Mouse (Mus musculus) spleen, adult 18-20 months (tissue): Measurements from ENCODE around the gene Zmynd15.

ENCODE experiments used
- DNase-seq, 2 experiments: peaks; one replicate each; pipeline ENCODE4 v3.0.0; 2022; ENCODE audit warnings: mixed read lengths in 2 of 2

Zmynd15 gene

DNA sequence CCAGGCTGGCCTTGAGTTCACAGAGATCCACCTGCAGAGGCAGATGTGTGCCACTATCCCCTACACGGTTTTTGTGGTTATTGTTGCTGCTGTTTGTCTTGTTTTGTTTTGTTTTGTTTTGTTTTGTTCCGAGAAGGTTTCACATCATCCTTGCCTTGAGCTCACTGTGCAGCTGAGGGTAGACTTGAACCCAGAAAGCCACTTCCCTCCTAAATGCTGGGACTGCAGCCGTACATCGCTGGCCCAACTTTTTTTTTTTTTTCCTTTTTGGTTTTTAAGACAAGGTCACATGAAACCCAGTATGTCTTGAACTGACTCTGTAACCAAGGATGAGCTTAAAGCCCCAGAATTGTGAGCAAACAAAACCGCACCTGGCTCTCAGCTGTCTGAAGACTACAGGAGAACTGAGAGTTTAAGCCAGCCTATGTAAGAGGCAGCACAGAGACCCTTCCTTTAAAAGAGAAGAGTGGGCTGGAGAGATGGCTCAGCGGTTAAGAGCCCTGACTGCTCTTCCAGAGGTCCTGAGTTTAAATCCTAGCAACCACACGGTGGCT is 47.8 kb downstream of the Zmynd15 start:
- DNase-seq: no peak

DNA sequence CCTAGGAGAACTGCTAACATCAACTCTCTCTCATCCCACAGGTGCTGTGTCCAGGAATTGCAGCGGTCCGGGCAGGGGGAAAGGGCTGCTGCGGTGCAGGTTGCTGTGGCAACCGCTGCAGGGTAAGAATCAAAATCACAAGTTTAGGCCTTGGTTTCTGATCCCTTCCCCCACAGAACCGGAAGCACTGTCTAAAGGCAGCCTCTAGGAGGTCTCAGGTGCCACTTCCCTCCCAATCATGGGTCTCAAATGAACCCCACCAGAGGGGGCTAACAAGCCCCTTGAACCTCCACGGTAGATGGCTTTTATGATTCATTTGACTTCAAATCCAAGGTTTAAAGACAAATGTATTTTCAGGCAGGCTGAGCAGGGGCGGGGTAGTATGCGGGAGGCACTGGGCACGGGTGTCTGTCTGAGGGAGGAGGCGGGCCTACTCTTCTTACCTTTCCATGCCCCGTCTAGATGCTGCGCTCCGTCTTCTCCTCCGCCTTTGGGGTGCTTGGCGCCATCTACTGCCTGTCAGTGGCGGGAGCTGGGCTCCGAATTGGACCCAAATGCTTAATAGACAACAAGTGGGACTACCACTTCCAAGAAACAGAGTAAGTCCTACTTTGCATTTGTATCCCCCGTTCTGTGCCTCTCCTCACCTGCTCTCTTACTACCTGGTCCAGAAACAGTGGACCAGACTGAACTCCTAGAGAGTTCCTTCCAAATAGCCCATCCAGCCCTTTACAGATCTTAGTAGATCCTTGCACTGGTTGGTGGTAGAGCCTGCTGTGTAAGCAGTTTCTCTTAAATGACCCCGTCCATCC is 50.7 kb downstream of the Zmynd15 start:
- peak; percentile 33 to 47 for DNase-seq

DNA sequence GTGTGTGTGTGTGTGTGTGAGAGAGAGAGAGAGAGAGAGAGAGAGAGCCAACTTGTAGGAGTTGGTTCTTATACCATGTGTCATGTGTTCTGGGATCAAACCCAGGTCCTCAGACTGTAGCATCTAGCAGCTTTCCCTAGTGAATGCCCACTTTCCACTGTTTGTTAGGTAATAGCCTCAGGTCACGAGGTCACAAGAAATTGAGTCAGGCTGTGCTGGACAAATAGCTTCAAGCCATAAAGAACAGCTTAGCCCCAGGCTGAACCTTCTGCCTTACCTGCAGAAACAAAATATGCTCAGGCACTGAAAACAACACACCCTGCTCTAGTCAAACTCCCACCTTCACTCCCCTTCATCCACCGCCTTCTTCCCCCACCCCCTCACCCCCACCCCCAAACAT is 52.0 kb downstream of the Zmynd15 start:
- no peak for DNase-seq

DNA sequence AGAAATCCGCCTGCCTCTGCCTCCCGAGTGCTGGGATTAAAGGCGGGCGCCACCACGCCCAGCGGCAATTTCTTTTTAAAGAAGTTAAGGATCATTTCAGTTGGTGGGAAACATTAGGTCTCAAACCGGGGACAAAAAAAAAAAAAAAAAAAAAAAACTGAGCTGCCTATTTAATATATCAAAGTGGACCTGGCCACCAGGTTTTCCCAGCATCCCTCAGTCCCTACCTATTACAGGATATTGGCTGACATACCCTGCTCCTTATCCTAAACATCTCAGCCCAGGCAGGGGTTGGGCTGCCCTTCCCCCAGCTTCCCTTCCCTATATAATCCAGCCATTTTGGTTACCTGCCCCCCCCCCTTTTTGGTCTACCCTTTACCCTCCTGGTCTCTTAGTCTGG is 52.6 kb downstream of the Zmynd15 start:
- no peak for DNase-seq

DNA sequence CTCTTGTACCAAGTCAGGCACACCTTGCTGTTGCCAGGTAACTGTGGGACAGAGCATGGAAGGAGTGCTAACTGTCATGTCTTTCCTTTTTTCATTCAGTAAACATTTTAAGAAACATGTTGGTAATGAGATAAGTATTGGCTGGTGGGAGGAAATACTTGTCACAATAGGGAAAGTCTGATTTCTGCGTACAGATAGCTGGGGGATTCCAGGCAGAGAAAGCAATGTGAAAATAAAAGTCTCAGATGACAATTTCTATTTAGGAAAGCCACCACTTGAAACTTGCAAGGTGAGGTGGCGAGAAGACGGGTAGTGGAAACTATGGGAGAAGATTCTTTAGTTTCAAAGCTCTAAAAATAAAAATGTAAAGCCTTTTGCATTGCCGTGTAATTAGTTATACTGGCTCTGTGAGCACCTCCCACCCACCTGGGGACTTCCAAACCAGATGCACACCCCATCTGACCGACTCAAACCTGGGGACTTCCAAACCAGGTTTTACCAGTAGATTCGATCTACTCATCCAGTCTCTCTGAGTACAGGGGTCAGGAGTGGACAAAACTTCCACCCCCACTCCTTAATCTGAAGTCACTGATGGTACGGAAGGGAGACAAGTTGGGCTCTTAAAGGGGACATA is 53.6 kb downstream of the Zmynd15 start:
- no peak for DNase-seq

DNA sequence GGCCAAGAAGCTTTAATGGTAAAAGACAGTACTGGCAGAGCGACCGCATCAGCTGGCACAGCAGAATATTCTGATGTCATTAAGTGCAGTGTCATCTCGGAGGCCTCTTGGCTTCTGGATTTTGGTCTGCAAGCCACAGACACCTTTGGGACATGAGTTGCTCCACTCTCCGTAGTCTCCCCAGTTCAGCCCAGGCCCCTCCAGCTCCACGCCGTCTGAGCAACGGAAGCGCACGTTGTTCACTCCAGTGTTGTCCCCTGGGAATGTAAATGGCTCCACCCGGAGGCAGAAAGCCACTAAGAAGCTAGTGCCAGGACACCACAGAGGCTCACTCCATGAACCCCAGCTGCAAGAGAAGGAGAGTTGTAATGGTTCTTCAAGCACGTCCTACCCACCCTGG is 54.3 kb downstream of the Zmynd15 start:
- no peak for DNase-seq

DNA sequence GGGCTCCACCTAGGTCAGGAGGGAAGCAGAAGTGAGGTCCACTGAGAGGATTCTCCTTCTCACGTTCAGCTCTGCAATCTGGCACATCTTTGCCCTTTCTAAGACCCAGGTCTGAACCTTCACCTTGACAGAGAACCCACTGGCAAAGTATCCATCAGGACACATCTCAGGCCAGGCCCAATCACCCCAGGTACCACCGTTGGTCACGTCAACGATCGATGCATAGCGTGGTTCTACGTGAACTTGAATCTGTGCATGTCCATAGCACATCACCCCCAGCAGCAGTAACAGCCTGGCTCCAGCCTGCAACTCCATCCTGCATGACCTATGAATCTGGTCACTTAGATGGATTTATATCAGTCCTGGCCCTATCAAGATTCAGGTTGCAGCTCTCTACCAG is 55.1 kb downstream of the Zmynd15 start, which contains the start of gene Vmo1:
Gene Vmo1 (minus strand): TSS at position 329 of the 400 bp plus-strand sequence.
- DNase-seq: no peak
